Mouse (Mus musculus) kidney, embryonic 16.5 days (tissue): Measurements from ENCODE around the gene Idi2. TPM values are rescaled to one million over a fixed set of nuclear protein-coding genes. Genes with fewer than 3 reads are reported as not detected.
A peak's percentile ranks its signal among the peaks of the same experiment; 100 is the strongest.
"Not testable (repeated sequence)": the region's sequence is repeated elsewhere in the genome, so short reads cannot be mapped to it uniquely, and the experiment has no call there.

Experiments used
- ATAC-seq: fragments of 200-750 bp; cut with Nextera tagmentation; 2 replicates; pipeline ENCODE4 v1.8.0; 2017; ENCODE audit warnings: moderate TSS enrichment; ENCODE audit not compliant: low FRiP score, low TSS enrichment
- H3K27ac ChIP-seq: fragments of 300-500 bp; sonication (generic); 2 replicates; pipeline ENCODE4 v1.5.1; 2014; ENCODE audit warnings: low read length
- H3K27me3 ChIP-seq: fragments of 300-500 bp; sonication (generic); 2 replicates; pipeline ENCODE4 v1.6.1; 2014; ENCODE audit warnings: low read length, control low read depth, mixed read lengths; ENCODE audit not compliant: insufficient read depth
- H3K36me3 ChIP-seq: fragments of 300-500 bp; sonication (generic); 2 replicates; pipeline ENCODE4 v1.6.1; 2014; ENCODE audit warnings: low read length, control low read depth, mixed read lengths; ENCODE audit not compliant: insufficient read depth
- H3K4me1 ChIP-seq: fragments of 300-500 bp; sonication (generic); 2 replicates; pipeline ENCODE4 v1.6.1; 2014; ENCODE audit warnings: low read length, control low read depth, mixed read lengths; ENCODE audit not compliant: insufficient read depth
- H3K4me2 ChIP-seq: fragments of 300-500 bp; sonication (generic); replicated peaks from 2 replicates; pipeline ENCODE4 v1.6.1; 2014; ENCODE audit warnings: low read depth, low read length
- H3K4me3 ChIP-seq: fragments of 300-500 bp; sonication (generic); 2 replicates; pipeline ENCODE4 v1.5.1; 2014; ENCODE audit warnings: mild to moderate bottlenecking, low read length
- H3K9ac ChIP-seq: fragments of 300-500 bp; sonication (generic); replicated peaks from 2 replicates; pipeline ENCODE4 v1.6.1; 2014; ENCODE audit warnings: low read length
- H3K9me3 ChIP-seq: fragments of 300-500 bp; sonication (generic); 2 replicates; pipeline ENCODE4 v1.6.1; 2016; ENCODE audit warnings: low read length, control low read depth
- WGBS: fragments of 180-500 bp; shearing (Covaris S2); extraction: QIAGEN DNeasy Blood & Tissue Kit; methylation state at CpG from one replicate; pipeline ENCODE4 v1.1.7; 2014; 5-methylcytosine and 5-hydroxymethylcytosine counted together
- polyA plus RNA-seq: library from polyadenylated mRNA; unstranded; fragments of >200 nt; fragmentation: Nextera tagmentation; extraction: Ambion mirVana; gene quantifications from 2 replicates; pipeline ENCODE4 v1.2.1, GENCODE M21; 2015

Gene Idi2
- polyA plus RNA-seq: not detected in 2 replicates

DNA sequence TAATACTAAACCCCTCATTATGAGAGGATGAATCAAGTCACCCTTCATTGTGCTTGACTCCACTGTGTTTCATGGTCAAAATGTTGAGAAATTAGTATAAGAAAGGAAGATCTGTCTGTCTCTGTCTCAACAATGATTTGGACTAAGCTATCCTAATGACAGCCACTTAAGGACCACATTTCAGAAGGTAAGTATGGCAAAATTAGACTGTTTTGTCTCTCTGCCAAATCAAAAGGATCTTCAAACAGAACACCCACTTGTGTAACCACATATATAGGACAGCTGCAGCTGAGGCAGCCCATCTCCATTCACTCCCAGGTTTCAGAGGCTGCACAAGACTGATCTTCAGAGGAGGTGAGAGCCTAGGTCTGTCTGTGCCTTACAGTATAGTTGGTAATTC lies at the start of gene Idi2:
Idi2 (plus strand) TSS at position 301 of the 400 bp plus-strand sequence.
- not testable (repeated sequence) for H3K9me3 ChIP-seq, H3K4me2 ChIP-seq, H3K27me3 ChIP-seq, ATAC-seq, H3K4me3 ChIP-seq, H3K9ac ChIP-seq, H3K36me3 ChIP-seq, H3K27ac ChIP-seq, H3K4me1 ChIP-seq

- H3K9me3 ChIP-seq: peaks cover 15% of the 10 kb centered on the region
- 87% methylated on average over 2 of the region's 2 CpGs for WGBS
- not testable (repeated sequence) for H3K27ac ChIP-seq, H3K4me3 ChIP-seq, H3K4me2 ChIP-seq, H3K36me3 ChIP-seq, H3K27me3 ChIP-seq, H3K9ac ChIP-seq, ATAC-seq, H3K4me1 ChIP-seq
Observed at GRCm38 (mm10) chr13:8905986-8906385, 46.7 kb upstream of the Idi2 start.

- not testable (repeated sequence) for H3K4me1 ChIP-seq, H3K4me3 ChIP-seq, H3K4me2 ChIP-seq, H3K27me3 ChIP-seq, H3K36me3 ChIP-seq, H3K9ac ChIP-seq, H3K9me3 ChIP-seq, H3K27ac ChIP-seq, ATAC-seq
- 93% methylated on average over 8 of the region's 8 CpGs for WGBS
Observed at GRCm38 (mm10) chr13:8913890-8914289, 38.8 kb upstream of the Idi2 start.

DNA sequence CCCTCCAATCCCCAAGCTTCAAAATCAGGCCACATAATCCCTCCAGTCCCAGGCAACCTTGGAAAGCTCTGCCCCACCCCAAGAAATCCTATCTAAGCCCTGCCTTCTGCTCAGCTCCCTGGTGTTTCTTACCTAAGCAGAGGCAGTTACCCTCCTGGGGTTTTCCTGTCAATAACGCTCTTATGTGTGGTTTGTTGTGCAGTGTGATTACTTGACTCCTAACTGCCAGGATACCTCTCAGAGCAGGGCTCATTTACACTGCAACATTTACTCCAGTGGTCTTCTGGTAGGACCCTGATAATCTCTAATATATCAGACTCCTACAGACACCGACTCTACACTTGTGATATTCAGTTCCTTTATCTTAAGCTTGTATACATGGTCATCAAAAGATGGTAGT lies 19.2 kb upstream of the Idi2 start:
- H3K4me3 ChIP-seq: no peak overlapping the region
- no peaks in the 10 kb centered on the region for H3K27me3 ChIP-seq
- ATAC-seq: no peak
- H3K9ac ChIP-seq: no peak overlapping the region
- H3K36me3 ChIP-seq: no peaks in the 10 kb centered on the region
- WGBS: 74% methylated on average over 2 of the region's 2 CpGs
- H3K9me3 ChIP-seq: no peaks in the 10 kb centered on the region
- no peaks in the 10 kb centered on the region for H3K4me1 ChIP-seq
- no peak overlapping the region for H3K4me2 ChIP-seq
- H3K27ac ChIP-seq: no peak overlapping the region

GRCm38 (mm10) chr13:8937611-8938140 lies 15.0 kb upstream of the Idi2 start:
- ATAC-seq, H3K27ac ChIP-seq: not testable (repeated sequence)
- WGBS: 76% methylated on average over 5 of the region's 6 CpGs

GRCm38 (mm10) chr13:8941110-8941509 lies 11.6 kb upstream of the Idi2 start:
- H3K27ac ChIP-seq, H3K4me1 ChIP-seq, ATAC-seq, H3K9ac ChIP-seq, H3K4me2 ChIP-seq, H3K36me3 ChIP-seq, H3K4me3 ChIP-seq, H3K9me3 ChIP-seq, H3K27me3 ChIP-seq: not testable (repeated sequence)
- WGBS: 93% methylated on average over 4 of the region's 4 CpGs

More at GRCm38 (mm10) chr13:8937611-8938140, 15.0 kb upstream of the Idi2 start:
- H3K9me3 ChIP-seq, H3K4me1 ChIP-seq, H3K4me2 ChIP-seq, H3K4me3 ChIP-seq, H3K9ac ChIP-seq, H3K36me3 ChIP-seq, H3K27me3 ChIP-seq: not testable (repeated sequence)

DNA sequence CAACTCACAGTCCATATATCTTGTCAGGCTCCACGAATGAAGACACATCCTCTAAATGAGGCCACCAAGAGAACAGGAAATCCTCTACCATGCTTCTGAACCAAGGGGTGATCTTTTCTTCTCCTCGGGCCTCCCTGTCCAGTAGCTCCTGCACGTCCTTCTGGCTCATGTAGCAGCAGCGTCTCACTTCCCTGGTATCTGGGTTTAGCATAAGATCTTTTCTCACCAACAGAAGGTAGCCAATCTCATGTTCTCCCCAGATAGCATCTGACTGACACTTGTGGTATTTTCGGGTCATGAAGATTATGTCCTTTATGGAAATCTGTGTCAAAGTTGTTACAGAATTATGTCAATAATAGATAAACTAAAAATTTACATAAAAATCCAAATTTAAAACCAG lies 11.0 kb upstream of the Idi2 start:
- H3K9me3 ChIP-seq, H3K36me3 ChIP-seq, H3K27ac ChIP-seq, ATAC-seq, H3K27me3 ChIP-seq, H3K4me2 ChIP-seq, H3K4me3 ChIP-seq, H3K4me1 ChIP-seq, H3K9ac ChIP-seq: not testable (repeated sequence)
- 14% methylated on average over 1 of the region's 5 CpGs for WGBS

GRCm38 (mm10) chr13:8943828-8944227 lies 8.8 kb upstream of the Idi2 start:
- not testable (repeated sequence) for H3K9me3 ChIP-seq, H3K27ac ChIP-seq, H3K9ac ChIP-seq, H3K4me1 ChIP-seq, ATAC-seq, H3K36me3 ChIP-seq, H3K4me3 ChIP-seq, H3K27me3 ChIP-seq, H3K4me2 ChIP-seq
- no CpG with 5 or more reads among the region's 5 CpGs for WGBS

DNA sequence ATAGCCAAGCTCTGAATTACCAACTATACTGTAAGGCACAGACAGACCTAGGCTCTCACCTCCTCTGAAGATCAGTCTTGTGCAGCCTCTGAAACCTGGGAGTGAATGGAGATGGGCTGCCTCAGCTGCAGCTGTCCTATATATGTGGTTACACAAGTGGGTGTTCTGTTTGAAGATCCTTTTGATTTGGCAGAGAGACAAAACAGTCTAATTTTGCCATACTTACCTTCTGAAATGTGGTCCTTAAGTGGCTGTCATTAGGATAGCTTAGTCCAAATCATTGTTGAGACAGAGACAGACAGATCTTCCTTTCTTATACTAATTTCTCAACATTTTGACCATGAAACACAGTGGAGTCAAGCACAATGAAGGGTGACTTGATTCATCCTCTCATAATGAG lies 4.5 kb upstream of the Idi2 start, which contains the start of gene Gm9745:
Gm9745 (minus strand) TSS at position 101 of the 400 bp plus-strand sequence.
- ATAC-seq, H3K27me3 ChIP-seq, H3K4me2 ChIP-seq, H3K4me3 ChIP-seq, H3K9ac ChIP-seq, H3K4me1 ChIP-seq, H3K36me3 ChIP-seq, H3K9me3 ChIP-seq, H3K27ac ChIP-seq: not testable (repeated sequence)

GRCm38 (mm10) chr13:8955127-8955526 lies 2.5 kb downstream of the Idi2 start:
- not testable (repeated sequence) for H3K4me3 ChIP-seq, H3K36me3 ChIP-seq, H3K27me3 ChIP-seq, H3K9ac ChIP-seq, H3K4me1 ChIP-seq, H3K27ac ChIP-seq, H3K9me3 ChIP-seq, H3K4me2 ChIP-seq
- WGBS: 65% methylated on average over 2 of the region's 2 CpGs
- 0 out of 2 replicates have a peak, but pooled peaks have one; percentile 44 for ATAC-seq
